Mouse (Mus musculus) embryonic facial prominence, embryonic 13.5 days (tissue): ENCODE results near the gene Bicral. TPM values are rescaled to one million over a fixed set of nuclear protein-coding genes. Genes with fewer than 3 reads are reported as not detected.
"Not testable (repeated sequence)": the region's sequence is repeated elsewhere in the genome, so short reads cannot be mapped to it uniquely, and the experiment has no call there.

Experiments
- ATAC-seq: fragments of 200-750 bp; cut with Nextera tagmentation; 2 replicates; pipeline ENCODE4 v1.8.0; 2017; ENCODE audit warnings: low read depth; ENCODE audit not compliant: insufficient number of reproducible peaks, insufficient read depth, low FRiP score, low TSS enrichment
- H3K27ac ChIP-seq: fragments of 300-500 bp; sonication (generic); 2 replicates; pipeline ENCODE4 v1.5.1; 2015; ENCODE audit warnings: moderate library complexity, mild to moderate bottlenecking, inconsistent platforms
- H3K27me3 ChIP-seq: fragments of 300-500 bp; sonication (generic); 2 replicates; pipeline ENCODE4 v1.6.1; 2015; ENCODE audit warnings: mild to moderate bottlenecking, inconsistent platforms
- H3K36me3 ChIP-seq: fragments of 300-500 bp; sonication (generic); 2 replicates; pipeline ENCODE4 v1.6.1; 2015; ENCODE audit warnings: mild to moderate bottlenecking, inconsistent platforms
- H3K4me1 ChIP-seq: fragments of 300-500 bp; sonication (generic); 2 replicates; pipeline ENCODE4 v1.6.1; 2015; ENCODE audit warnings: inconsistent platforms
- H3K4me2 ChIP-seq: fragments of 300-500 bp; sonication (generic); 2 replicates; pipeline ENCODE4 v1.6.1; 2015; ENCODE audit warnings: moderate library complexity, mild to moderate bottlenecking, inconsistent platforms
- H3K4me3 ChIP-seq: fragments of 300-500 bp; sonication (generic); 2 replicates; pipeline ENCODE4 v1.5.1; 2015; ENCODE audit warnings: mild to moderate bottlenecking, inconsistent platforms
- H3K9ac ChIP-seq: fragments of 300-500 bp; sonication (generic); 2 replicates; pipeline ENCODE4 v1.6.1; 2015; ENCODE audit warnings: mild to moderate bottlenecking, inconsistent platforms
- H3K9me3 ChIP-seq: fragments of 300-500 bp; sonication (generic); 2 replicates; pipeline ENCODE4 v1.6.1; 2016; ENCODE audit warnings: inconsistent platforms
- WGBS: fragments of 180-500 bp; shearing (Covaris S2); methylation state at CpG from one replicate; pipeline ENCODE4 v1.1.7; 2015; ENCODE audit warnings: mixed read lengths; 5-methylcytosine and 5-hydroxymethylcytosine counted together
- polyA plus RNA-seq: library from polyadenylated mRNA; unstranded; fragments of >200 nt; fragmentation: Nextera tagmentation; extraction: Ambion mirVana; gene quantifications from 2 replicates; pipeline ENCODE4 v1.2.1, GENCODE M21; 2015

The Bicral gene
- polyA plus RNA-seq, 1 experiment from 2014 or later, result 4.4 TPM

DNA sequence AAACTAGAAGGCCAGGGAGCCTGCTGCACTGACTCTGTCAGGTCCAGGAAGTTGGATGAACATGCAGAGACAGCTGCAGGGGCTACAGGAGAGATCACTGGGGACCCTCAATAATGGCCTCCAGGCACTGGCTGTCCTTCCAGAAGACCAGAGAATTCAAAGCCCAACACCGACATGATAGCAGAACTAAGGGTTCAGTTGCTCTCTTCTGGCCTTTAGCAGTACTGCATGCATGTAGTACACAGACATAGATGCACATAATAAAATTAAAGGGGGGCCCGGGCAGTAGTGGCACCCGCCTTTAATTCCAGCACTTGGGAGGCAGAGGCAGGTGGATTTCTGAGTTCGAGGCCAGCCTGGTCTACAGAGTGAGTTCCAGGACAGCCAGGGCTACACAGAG is 87.3 kb downstream of the Bicral start:
- H3K9me3 ChIP-seq, result no peaks in the 10 kb centered on the region
- no peak for ATAC-seq
- no peak overlapping the region for H3K4me2 ChIP-seq
- H3K9ac ChIP-seq, result no peak overlapping the region
- H3K27me3 ChIP-seq, result no peaks in the 10 kb centered on the region
- H3K36me3 ChIP-seq, result peaks cover 19% of the 10 kb centered on the region
- no peak overlapping the region for H3K4me3 ChIP-seq
- 80% methylated on average over 4 of the region's 4 CpGs for WGBS
- H3K27ac ChIP-seq, result no peak overlapping the region
- H3K4me1 ChIP-seq, result peaks cover 20% of the 10 kb centered on the region

DNA sequence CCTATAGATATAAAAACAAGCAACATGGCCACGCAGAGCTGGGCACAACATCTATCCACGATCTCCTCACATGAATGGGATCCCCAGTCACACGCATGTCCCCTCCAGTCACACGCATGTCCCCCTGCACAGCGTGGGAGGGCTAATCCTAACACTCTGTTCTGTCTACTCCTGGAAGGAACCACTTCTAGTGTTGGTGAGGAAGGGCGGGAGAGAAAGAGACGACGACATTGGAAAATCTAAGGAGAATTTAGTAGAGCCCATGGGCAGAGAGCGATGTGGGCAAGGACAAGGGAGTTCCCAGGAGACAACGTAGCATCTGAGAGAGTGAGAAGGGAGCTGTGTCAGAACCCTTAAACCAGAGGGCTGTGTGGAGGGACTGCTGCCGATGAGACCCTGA is 87.7 kb downstream of the Bicral start:
- H3K27me3 ChIP-seq, result no peaks in the 10 kb centered on the region
- WGBS, result 88% methylated on average over 11 of the region's 11 CpGs
- H3K9ac ChIP-seq, result no peak overlapping the region
- peaks cover 15% of the 10 kb centered on the region for H3K36me3 ChIP-seq
- H3K4me2 ChIP-seq, result no peak overlapping the region
- H3K4me3 ChIP-seq, result no peak overlapping the region
- peaks cover 20% of the 10 kb centered on the region for H3K4me1 ChIP-seq
- no peak for ATAC-seq
- no peak overlapping the region for H3K27ac ChIP-seq
- H3K9me3 ChIP-seq, result no peaks in the 10 kb centered on the region

DNA sequence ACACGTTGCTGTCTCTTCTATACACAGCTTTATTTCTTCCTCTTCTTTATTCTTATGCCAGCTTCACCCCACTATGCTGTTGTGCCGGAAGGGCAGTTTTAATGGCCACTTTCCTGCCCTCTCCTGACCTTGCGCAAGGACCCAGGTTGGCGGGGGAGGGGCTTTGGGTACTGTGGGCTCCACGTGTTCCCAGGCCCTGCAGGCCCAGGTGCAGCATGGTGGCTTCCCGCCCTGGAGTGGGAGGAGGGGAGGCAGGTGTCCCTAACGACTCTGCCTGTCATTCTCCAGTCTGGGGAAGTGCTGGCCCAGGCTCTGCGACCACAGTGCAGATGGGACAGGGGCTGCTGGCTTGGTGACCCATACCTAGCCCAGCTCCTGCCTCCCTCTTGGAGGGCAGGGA is 90.4 kb downstream of the Bicral start:
- H3K4me1 ChIP-seq, result peaks cover 7% of the 10 kb centered on the region
- no peaks in the 10 kb centered on the region for H3K9me3 ChIP-seq
- H3K4me2 ChIP-seq, result no peak overlapping the region
- H3K4me3 ChIP-seq, result no peak overlapping the region
- ATAC-seq, result no peak
- H3K27me3 ChIP-seq, result no peaks in the 10 kb centered on the region
- H3K36me3 ChIP-seq, result no peaks in the 10 kb centered on the region
- H3K9ac ChIP-seq, result no peak overlapping the region
- H3K27ac ChIP-seq, result no peak overlapping the region
- WGBS, result 44% methylated on average over 8 of the region's 8 CpGs

- H3K27ac ChIP-seq, H3K4me3 ChIP-seq, H3K9me3 ChIP-seq, ATAC-seq, H3K36me3 ChIP-seq, H3K4me2 ChIP-seq, H3K27me3 ChIP-seq, H3K9ac ChIP-seq, H3K4me1 ChIP-seq: not testable (repeated sequence)
- whole genome bisulfite sequencing, result 65% methylated on average over 9 of the region's 9 CpGs
Measured at GRCm38 (mm10) chr17:46764916-46765315, 93.4 kb downstream of the Bicral start.

DNA sequence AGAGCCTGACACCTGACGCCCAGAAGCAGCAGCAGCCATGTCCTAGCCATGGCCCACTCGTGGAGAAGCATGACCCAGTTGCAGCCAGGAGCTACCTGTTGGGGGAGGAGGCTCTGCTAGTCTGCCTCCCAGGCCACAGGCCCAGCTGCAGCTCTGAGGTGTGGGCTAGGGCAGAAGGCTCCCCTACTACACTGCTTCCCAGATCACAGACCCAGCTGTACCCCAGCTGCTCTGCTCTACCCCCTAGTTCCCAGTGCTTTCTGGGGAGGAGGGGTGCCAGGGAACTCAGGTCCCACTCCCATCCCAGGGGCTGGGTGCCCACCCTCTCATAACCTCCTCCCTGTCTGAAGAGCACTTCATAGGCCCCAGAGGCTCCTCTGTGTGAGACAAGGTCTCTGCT is 94.7 kb downstream of the Bicral start, which contains the start of gene Ptcra:
Gene Ptcra (minus strand): TSS at position 169 of the 400 bp plus-strand sequence.
- H3K4me1 ChIP-seq, result no peaks in the 10 kb centered on the region
- WGBS, result 55% methylated on average over 2 of the region's 2 CpGs
- H3K9me3 ChIP-seq, result no peaks in the 10 kb centered on the region
- no peaks in the 10 kb centered on the region for H3K27me3 ChIP-seq
- no peak within 1 kb of the TSS for H3K4me2 ChIP-seq
- no peak within 1 kb of the TSS for H3K9ac ChIP-seq
- ATAC-seq, result no peak
- H3K27ac ChIP-seq, result no peak within 1 kb of the TSS
- H3K4me3 ChIP-seq, result no peak within 1 kb of the TSS
- H3K36me3 ChIP-seq, result no peaks in the 10 kb centered on the region

DNA sequence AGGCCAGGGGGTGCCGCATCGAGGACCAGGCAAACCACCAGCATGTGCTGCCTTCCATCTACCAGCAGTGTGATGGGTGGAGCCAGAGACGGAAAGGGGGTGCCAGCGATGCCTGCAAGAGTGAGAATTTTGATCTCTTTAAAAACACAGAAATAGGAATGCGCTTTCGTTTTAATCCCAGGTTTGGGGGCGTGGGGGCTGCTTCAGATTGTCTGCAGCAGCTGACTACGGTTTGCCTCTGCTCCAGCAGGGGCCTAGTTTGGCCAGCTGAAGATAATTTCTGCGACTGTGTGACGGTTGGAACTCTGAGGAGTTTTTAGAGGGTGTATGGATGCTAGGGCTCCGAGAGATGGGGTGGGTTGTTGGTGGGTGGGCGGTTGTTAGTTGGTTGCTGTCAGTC is 99.5 kb downstream of the Bicral start:
- WGBS, result 71% methylated on average over 12 of the region's 12 CpGs
- Histone ChIP-seq H3K4me2 (no peak overlapping the region), H3K27me3 (no peaks in the 10 kb centered on the region), H3K9me3 (no peaks in the 10 kb centered on the region), H3K4me1 (peaks cover 8% of the 10 kb centered on the region; the same call in 1 of the 2 replicates), H3K36me3 (no peaks in the 10 kb centered on the region), H3K27ac (no peak overlapping the region), H3K4me3 (no peak overlapping the region), H3K9ac (no peak overlapping the region; the same call in 1 of the 2 replicates)
- ATAC-seq, result no peak

DNA sequence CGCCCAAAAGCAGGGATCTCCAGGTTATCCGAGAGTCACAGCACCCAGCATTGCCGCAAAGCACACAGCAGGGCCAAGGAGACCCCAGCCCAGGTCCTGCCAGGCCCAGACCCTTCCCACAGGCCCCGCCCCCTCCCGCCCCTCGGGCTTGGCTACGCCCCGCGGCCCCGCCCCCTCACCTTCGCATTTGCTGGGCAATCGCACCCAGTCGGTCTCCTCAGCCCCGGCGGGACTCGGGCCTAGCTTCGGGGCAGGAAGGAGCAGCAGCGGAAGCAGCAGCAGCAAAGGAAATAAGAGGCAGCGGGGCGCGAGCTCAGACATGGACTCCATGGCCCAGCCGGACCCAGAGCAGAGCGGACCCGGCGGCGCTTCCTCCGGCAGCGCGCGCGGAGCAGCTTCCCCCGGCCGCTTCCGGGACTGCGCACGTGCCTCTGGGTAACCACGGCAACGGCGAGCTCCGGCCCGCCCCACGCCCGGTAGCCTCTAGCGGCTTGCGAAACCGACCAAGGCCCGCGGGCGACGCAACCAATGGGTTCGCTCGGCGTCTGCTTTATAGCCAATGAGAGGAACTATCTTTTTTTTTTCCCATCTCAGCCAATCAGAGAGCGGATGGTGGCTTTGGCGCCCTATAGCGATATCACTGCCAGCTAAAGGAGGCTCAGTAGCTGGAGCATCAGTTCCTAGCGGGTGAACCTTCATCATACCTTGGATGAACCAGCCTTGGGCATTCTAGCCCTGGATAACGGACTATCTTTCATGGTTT is 106.3 kb downstream of the Bicral start, which contains the start of gene Cnpy3:
Gene Cnpy3 (minus strand): TSS at position 421 of the 763 bp plus-strand sequence.
- H3K9me3 ChIP-seq, result no peaks in the 10 kb centered on the region
- H3K27me3 ChIP-seq, result no peaks in the 10 kb centered on the region
- ATAC-seq, result peak; percentile 97
- H3K27ac ChIP-seq, result peak within 1 kb of the TSS; percentile 88
- under 1% methylated on average over 56 of the region's 58 CpGs for WGBS
- H3K9ac ChIP-seq, result peak within 1 kb of the TSS; percentile 77
- H3K4me3 ChIP-seq, result peak within 1 kb of the TSS; percentile 75
- H3K4me2 ChIP-seq, result peak within 1 kb of the TSS; percentile 72
- H3K4me1 ChIP-seq, result peaks cover 19% of the 10 kb centered on the region
- H3K36me3 ChIP-seq, result peaks cover 4% of the 10 kb centered on the region; the same call in 1 of the 2 replicates

DNA sequence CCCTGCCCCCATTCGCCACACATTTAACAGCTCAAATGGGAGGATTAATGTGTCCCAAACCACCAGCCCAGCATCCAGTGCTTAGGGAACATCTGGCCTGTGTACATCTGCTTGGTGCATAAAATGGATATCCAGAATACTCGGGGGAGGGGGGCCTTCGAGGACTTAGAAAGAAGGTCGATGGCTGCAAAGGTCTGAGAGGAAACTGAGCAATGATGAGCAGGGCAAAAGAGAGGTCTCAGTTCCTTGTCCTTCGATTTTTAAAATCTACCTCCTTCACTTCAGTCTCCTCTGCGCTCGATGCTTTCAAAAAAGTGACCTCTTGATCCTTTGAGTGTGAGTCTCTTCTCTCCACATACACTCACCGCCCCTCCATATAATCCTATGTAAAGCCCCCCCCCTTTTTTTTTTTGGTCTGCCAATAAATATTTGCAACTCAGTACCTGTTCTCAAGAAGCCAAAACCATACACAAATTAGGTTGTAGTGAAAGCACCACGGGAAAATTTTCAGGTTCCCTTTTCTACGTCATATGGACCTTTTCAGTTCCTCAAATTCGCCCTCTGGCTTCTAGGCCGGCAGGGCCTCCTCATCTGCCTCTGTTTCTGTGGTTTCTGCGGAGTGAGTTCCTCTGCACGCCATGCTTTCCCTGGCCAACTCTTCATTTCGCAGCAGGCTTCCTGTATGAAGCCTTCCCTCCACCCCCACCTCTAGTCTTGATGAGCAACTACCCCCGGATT is 107.1 kb downstream of the Bicral start:
- H3K27ac ChIP-seq, result peak overlapping the region; percentile 88
- peak overlapping the region; percentile 72 for H3K4me2 ChIP-seq
- peaks cover 12% of the 10 kb centered on the region for H3K36me3 ChIP-seq
- H3K4me3 ChIP-seq, result peak overlapping the region; percentile 75
- H3K27me3 ChIP-seq, result no peaks in the 10 kb centered on the region
- peak overlapping the region; percentile 77 for H3K9ac ChIP-seq
- 25% methylated on average over 16 of the region's 16 CpGs for WGBS
- peaks cover 13% of the 10 kb centered on the region for H3K4me1 ChIP-seq
- no peaks in the 10 kb centered on the region for H3K9me3 ChIP-seq
- ATAC-seq, result peak; percentile 10; the same call in 1 of the 2 replicates

DNA sequence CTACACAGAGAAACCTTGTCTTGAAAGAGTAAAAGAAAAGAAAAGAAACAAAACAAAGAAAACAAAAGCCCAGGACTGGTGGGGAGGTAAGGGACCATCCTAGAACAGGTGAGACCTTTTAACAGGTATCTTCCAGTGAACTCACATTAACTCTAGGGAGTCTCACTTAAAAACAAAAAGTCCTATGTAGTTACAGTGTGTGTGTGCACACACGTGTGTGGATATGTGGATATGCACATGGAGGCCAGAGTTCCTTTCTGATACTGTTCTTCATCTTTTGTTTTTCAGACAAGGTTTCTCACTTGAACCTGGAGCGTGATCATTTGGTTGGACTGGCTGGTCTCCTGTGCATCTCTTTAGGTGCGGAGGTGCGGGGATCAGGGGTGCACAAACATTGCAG is 107.7 kb downstream of the Bicral start:
- Histone ChIP-seq H3K9me3 (no peaks in the 10 kb centered on the region), H3K4me3 (peak overlapping the region; percentile 75), H3K27me3 (no peaks in the 10 kb centered on the region), H3K4me1 (peaks cover 12% of the 10 kb centered on the region), H3K4me2 (peak overlapping the region; percentile 72), H3K36me3 (peaks cover 18% of the 10 kb centered on the region), H3K9ac (peak overlapping the region; percentile 77), H3K27ac (peak overlapping the region; percentile 88; the same call in 1 of the 2 replicates)
- ATAC-seq, result no peak
- 91% methylated on average over 4 of the region's 4 CpGs for WGBS

DNA sequence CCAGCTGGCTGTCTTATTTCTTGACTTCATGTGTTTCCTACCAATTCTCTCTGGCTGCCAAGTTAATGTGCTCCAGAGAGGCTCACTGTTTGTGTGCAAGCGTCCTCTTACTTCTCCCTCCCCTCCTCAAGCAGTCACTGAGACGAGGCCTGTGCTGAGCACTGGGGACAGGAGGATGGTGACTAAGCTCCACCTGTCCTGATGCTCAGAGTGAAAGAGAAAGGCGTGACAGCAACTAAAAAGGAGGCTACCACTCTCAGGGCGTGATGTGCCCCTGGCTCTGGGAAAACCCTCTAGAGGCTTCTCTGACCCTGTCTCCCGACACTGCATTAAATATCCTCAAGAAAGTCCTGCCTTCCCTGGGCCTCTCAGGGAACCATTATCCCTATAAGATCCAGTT is 109.0 kb downstream of the Bicral start:
- no peak overlapping the region for H3K27ac ChIP-seq
- H3K9me3 ChIP-seq, result no peaks in the 10 kb centered on the region
- H3K4me2 ChIP-seq, result no peak overlapping the region
- WGBS, result 84% methylated on average over 5 of the region's 5 CpGs
- H3K36me3 ChIP-seq, result peaks cover 27% of the 10 kb centered on the region
- H3K27me3 ChIP-seq, result no peaks in the 10 kb centered on the region
- no peak overlapping the region for H3K4me3 ChIP-seq
- peaks cover 12% of the 10 kb centered on the region for H3K4me1 ChIP-seq
- ATAC-seq, result no peak
- no peak overlapping the region for H3K9ac ChIP-seq
